In the genomic region with DNA sequence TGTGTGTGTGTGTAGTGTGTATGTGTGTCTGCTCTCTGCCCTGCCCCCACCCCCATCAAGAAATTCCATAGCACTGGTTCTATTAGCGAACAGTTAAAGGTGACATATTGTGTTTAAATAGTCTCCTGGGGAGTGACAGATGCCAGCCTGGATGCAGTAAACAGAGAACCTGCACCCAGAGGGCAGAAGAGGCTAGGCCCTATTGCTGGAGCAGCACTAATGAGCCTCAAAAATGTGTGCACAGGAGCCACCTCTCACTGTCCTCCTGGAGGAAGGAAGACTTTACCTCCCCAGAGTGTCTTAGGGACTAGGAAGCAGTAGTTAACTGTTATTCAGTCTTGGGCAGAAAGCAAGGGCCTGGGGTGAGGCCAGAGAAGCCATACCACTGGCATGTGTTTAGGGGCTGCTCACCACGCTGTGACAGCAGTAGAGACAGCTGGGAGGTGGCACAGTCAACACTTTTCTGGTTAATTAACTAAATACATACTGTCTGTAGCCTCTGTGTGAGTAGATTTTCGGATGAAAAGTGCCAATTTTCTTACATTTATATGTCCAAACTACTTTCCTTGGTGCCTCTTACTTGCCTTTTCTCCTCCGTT, we compare ENCODE assay signal across 21 mouse cellular contexts.
DNase-seq lines count a peak whose midpoint lies in the region; ATAC-seq lines count a peak whose summit lies in the region.
"Had no signal": no experiment of that assay in that cellular context is flagged by ENCODE, and none has a peak within 500 bp of the region (broad histone marks: within the 10 kb centered on the region; RNA-seq: fewer than 3 reads in every experiment).

No protein-coding gene starts in this region.

- no peak overlapping the region for H3K27ac ChIP-seq in hindbrain, embryonic 13.5 days
- H3K27ac ChIP-seq in hindbrain, embryonic 11.5 days (ENCODE audit: low read depth, low read length) = no peak overlapping the region
- H3K27ac ChIP-seq in neural tube, embryonic 13.5 days (replicated peaks) = no peak overlapping the region
- no peak overlapping the region for H3K27ac ChIP-seq in hindbrain, embryonic 16.5 days (ENCODE audit: low read depth, low read length)
- H3K27ac ChIP-seq in intestine, embryonic 16.5 days (ENCODE audit: low read length) = no peak overlapping the region
- H3K27ac ChIP-seq: embryonic facial prominence, embryonic 12.5 days; heart, embryonic 10.5 days; left cerebral cortex, adult 2 months; limb, embryonic 15.5 days; liver, embryonic 14.5 days; midbrain, embryonic 13.5 days had no signal

- no peak overlapping the region for H3K9ac ChIP-seq in hindbrain, embryonic 13.5 days
- no peak overlapping the region for H3K9ac ChIP-seq in hindbrain, embryonic 11.5 days (ENCODE audit: low read depth, low read length)
- no peak overlapping the region for H3K9ac ChIP-seq in neural tube, embryonic 13.5 days
- H3K9ac ChIP-seq in hindbrain, embryonic 16.5 days (ENCODE audit: low read depth, low read length) = no peak overlapping the region
- H3K9ac ChIP-seq in intestine, embryonic 16.5 days (ENCODE audit: low read depth, low read length) = no peak overlapping the region
- H3K9ac ChIP-seq: embryonic facial prominence, embryonic 12.5 days; limb, embryonic 15.5 days; liver, embryonic 14.5 days; lung, embryonic 14.5 days; midbrain, embryonic 13.5 days had no signal

- H3K9me3 ChIP-seq in hindbrain, embryonic 13.5 days = no peaks in the 10 kb centered on the region
- H3K9me3 ChIP-seq in hindbrain, embryonic 11.5 days (ENCODE audit: control insufficient read depth, low read length) = no peaks in the 10 kb centered on the region
- no peaks in the 10 kb centered on the region for H3K9me3 ChIP-seq in neural tube, embryonic 13.5 days
- H3K9me3 ChIP-seq in hindbrain, embryonic 16.5 days (ENCODE audit: control insufficient read depth, low read length) = no peaks in the 10 kb centered on the region
- H3K9me3 ChIP-seq in intestine, embryonic 16.5 days (ENCODE audit: control insufficient read depth, low read length) = no peaks in the 10 kb centered on the region
- H3K9me3 ChIP-seq: embryonic facial prominence, embryonic 12.5 days; heart, embryonic 10.5 days; limb, embryonic 15.5 days; midbrain, embryonic 13.5 days had no signal

- no peaks in the 10 kb centered on the region for H3K4me1 ChIP-seq in hindbrain, embryonic 13.5 days (replicated peaks)
- no peaks in the 10 kb centered on the region for H3K4me1 ChIP-seq in hindbrain, embryonic 11.5 days (replicated peaks; ENCODE audit: control insufficient read depth, insufficient read depth, low read length)
- no peaks in the 10 kb centered on the region for H3K4me1 ChIP-seq in neural tube, embryonic 13.5 days (replicated peaks)
- no peaks in the 10 kb centered on the region for H3K4me1 ChIP-seq in hindbrain, embryonic 16.5 days (ENCODE audit: control insufficient read depth, insufficient read depth, low read depth, low read length)
- H3K4me1 ChIP-seq in intestine, embryonic 16.5 days (ENCODE audit: control insufficient read depth, insufficient read depth, low read length) = no peaks in the 10 kb centered on the region
- H3K4me1 ChIP-seq: embryonic facial prominence, embryonic 12.5 days; heart, embryonic 10.5 days; limb, embryonic 15.5 days; midbrain, embryonic 13.5 days had no signal

- peak; percentile 66 for ATAC-seq in hindbrain, embryonic 13.5 days (ENCODE audit: low FRiP score)
- ATAC-seq in hindbrain, embryonic 11.5 days (ENCODE audit: low FRiP score) = no peak
- peak; percentile 60 for ATAC-seq in neural tube, embryonic 13.5 days (ENCODE audit: low read depth)
- peak; percentile 65 for ATAC-seq in hindbrain, embryonic 16.5 days
- no peak for ATAC-seq in intestine, embryonic 16.5 days
- ATAC-seq: midbrain, embryonic 13.5 days had no signal

- H3K27me3 ChIP-seq in hindbrain, embryonic 13.5 days = no peaks in the 10 kb centered on the region
- H3K27me3 ChIP-seq in hindbrain, embryonic 11.5 days (ENCODE audit: control insufficient read depth, insufficient read depth, low read length) = no peaks in the 10 kb centered on the region
- H3K27me3 ChIP-seq in neural tube, embryonic 13.5 days = no peaks in the 10 kb centered on the region
- no peaks in the 10 kb centered on the region; the same call in 1 of the 2 replicates for H3K27me3 ChIP-seq in hindbrain, embryonic 16.5 days (replicated peaks; ENCODE audit: control insufficient read depth, insufficient read depth, low read length)
- H3K27me3 ChIP-seq in intestine, embryonic 16.5 days (replicated peaks; ENCODE audit: control insufficient read depth, insufficient read depth, low read length) = no peaks in the 10 kb centered on the region
- H3K27me3 ChIP-seq: embryonic facial prominence, embryonic 12.5 days; limb, embryonic 15.5 days; midbrain, embryonic 13.5 days had no signal

- no peak overlapping the region for H3K4me3 ChIP-seq in hindbrain, embryonic 13.5 days
- no peak overlapping the region for H3K4me3 ChIP-seq in hindbrain, embryonic 11.5 days (ENCODE audit: low read depth, low read length)
- H3K4me3 ChIP-seq in neural tube, embryonic 13.5 days = no peak overlapping the region
- no peak overlapping the region for H3K4me3 ChIP-seq in hindbrain, embryonic 16.5 days (ENCODE audit: low read length)
- H3K4me3 ChIP-seq in intestine, embryonic 16.5 days (ENCODE audit: low read length) = no peak overlapping the region
- H3K4me3 ChIP-seq: embryonic facial prominence, embryonic 12.5 days; heart, embryonic 10.5 days; left cerebral cortex, adult 2 months; limb, embryonic 15.5 days; midbrain, embryonic 13.5 days; myocyte had no signal

- 63% methylated on average over 4 of the region's 4 CpGs for WGBS in hindbrain, embryonic 13.5 days
- WGBS in hindbrain, embryonic 11.5 days = 69% methylated on average over 4 of the region's 4 CpGs
- 54% methylated on average over 4 of the region's 4 CpGs for WGBS in neural tube, embryonic 13.5 days
- WGBS in hindbrain, embryonic 16.5 days = 55% methylated on average over 4 of the region's 4 CpGs
- 54% methylated on average over 4 of the region's 4 CpGs for WGBS in intestine, embryonic 16.5 days

- DNase-seq in hindbrain, embryonic 11.5 days (ENCODE audit: low spot score) = no peak
- no peak for DNase-seq in neural tube, embryonic 10.5 days (ENCODE audit: extremely low spot score, low spot score)
- no peak for DNase-seq in heart, adult 18-20 months
- DNase-seq: adrenal gland, adult 2 months; cerebellum, adult 18-20 months; heart, postnatal 4 days; kidney, adult 8-10 months; kidney, postnatal 10 days; lung, embryonic 14.5 days; thymus, postnatal 14 days had no signal

- H3K4me2 ChIP-seq in hindbrain, embryonic 13.5 days = no peak overlapping the region
- no peak overlapping the region for H3K4me2 ChIP-seq in hindbrain, embryonic 11.5 days (replicated peaks; ENCODE audit: low read depth, low read length)
- no peak overlapping the region for H3K4me2 ChIP-seq in neural tube, embryonic 13.5 days
- H3K4me2 ChIP-seq in hindbrain, embryonic 16.5 days (ENCODE audit: low read length) = no peak overlapping the region
- H3K4me2 ChIP-seq in intestine, embryonic 16.5 days (ENCODE audit: low read depth, low read length) = no peak overlapping the region
- H3K4me2 ChIP-seq: embryonic facial prominence, embryonic 12.5 days; limb, embryonic 15.5 days; lung, embryonic 14.5 days; midbrain, embryonic 13.5 days had no signal

- no peaks in the 10 kb centered on the region for H3K36me3 ChIP-seq in hindbrain, embryonic 13.5 days
- H3K36me3 ChIP-seq in hindbrain, embryonic 11.5 days (ENCODE audit: control insufficient read depth, insufficient read depth, low read length) = no peaks in the 10 kb centered on the region
- H3K36me3 ChIP-seq in neural tube, embryonic 13.5 days = no peaks in the 10 kb centered on the region
- H3K36me3 ChIP-seq in hindbrain, embryonic 16.5 days (ENCODE audit: control insufficient read depth, insufficient read depth, low read length) = no peaks in the 10 kb centered on the region
- no peaks in the 10 kb centered on the region for H3K36me3 ChIP-seq in intestine, embryonic 16.5 days (ENCODE audit: control insufficient read depth, insufficient read depth, low read length)
- H3K36me3 ChIP-seq: embryonic facial prominence, embryonic 12.5 days; heart, embryonic 10.5 days; limb, embryonic 15.5 days; midbrain, embryonic 13.5 days had no signal

Comparison
In these comparisons a context has a peak if more than half of its experiments do, and no peak if none do; other contexts are left out.
1. ATAC-seq: peak in hindbrain, embryonic 13.5 days (single experiment), neural tube, embryonic 13.5 days (single experiment) and hindbrain, embryonic 16.5 days (single experiment); none in hindbrain, embryonic 11.5 days (single experiment) and intestine, embryonic 16.5 days (single experiment).